Mouse (Mus musculus): ENCODE results near the gene Olfr90.

The Olfr90 gene

GRCm38 (mm10) chr17:37062101-37062641 lies 26.1 kb downstream of the Olfr90 start:
- no peak for DNase-seq (ENCODE audit: low read depth, low spot score)

GRCm38 (mm10) chr17:37061435-37061834 lies 26.9 kb downstream of the Olfr90 start:
- no peak for DNase-seq (ENCODE audit: low read depth, low spot score)

DNA sequence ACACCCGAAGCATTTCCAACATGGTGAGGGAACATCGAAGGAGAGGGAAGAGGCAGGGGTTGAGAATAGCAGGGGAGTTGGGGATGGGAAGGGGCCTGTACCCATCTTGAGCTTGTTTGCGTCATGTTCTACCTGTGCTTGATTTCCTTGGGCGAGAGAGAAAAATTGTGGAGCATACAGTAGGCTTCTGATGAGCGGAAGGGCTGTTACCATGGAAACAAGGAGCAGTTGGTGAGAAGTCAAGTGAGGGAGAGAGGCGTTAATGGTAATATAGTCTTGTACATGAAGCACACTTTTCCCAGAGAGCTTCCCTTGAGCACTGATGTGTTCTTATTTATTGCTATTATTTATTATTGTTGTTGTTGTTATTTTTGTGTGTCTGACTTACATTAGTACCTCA lies 31.3 kb downstream of the Olfr90 start:
- no peak for DNase-seq (ENCODE audit: low read depth, low spot score)

DNA sequence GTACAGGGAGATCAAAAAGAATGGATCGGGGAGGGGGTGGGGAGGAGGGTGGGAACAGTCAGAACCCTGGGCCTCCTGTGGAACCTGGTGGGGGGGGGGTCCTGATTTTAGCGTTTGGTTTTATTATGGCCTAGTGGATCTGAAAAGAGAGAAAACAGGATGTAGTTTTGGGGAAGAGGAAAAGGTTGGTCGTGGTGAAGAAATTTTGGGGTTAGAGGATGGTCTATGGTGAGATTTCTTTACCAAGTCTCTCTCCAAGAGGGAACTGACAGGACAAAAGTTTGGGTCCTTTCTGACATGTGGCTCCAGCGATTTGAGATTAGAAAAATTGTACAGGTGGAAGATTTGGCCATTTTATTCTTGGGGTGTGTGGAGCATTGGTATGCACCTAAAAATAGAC lies 36.6 kb downstream of the Olfr90 start:
- DNase-seq (ENCODE audit: low read depth, low spot score), result no peak

GRCm38 (mm10) chr17:37050876-37051275 lies 37.4 kb downstream of the Olfr90 start:
- no peak for DNase-seq (ENCODE audit: low read depth, low spot score)

GRCm38 (mm10) chr17:37050399-37050798 lies 37.9 kb downstream of the Olfr90 start:
- no peak for DNase-seq (ENCODE audit: low read depth, low spot score)

DNA sequence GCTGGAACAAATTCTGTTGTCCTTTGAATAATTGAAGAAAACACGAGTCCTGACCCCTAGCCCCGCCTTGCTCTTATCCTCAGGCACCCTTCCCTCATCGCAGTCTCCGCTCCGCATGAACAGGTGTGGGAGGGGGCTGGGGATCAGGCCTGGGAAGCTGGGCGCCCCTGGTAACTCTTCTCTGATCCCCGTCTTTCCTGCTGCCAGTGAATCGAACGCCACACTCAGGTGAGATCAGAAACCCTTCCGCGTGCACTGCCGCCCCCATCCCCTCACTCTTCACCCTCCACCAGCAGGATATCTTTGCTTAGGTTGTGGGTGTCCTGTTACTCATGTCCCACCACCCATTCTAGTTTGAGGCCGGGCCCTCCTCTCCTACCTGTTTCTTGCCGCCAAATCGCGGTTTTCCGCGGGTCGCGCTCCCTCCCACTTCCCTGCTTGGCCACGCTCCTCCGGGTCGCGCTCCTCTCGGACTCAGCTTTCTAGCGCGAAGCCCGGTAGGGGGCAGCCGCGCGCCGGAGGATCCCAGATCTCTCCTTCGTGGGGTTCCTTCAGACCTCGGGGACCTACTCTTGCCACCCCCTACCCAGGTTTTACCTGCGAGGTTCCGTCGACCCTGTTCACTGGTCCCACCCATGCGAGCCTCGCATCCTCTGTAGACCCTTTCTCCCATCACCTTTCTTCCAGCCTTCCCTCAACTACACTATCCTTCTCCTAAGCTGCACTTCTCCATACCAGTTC lies 38.6 kb downstream of the Olfr90 start:
- DNase-seq (ENCODE audit: low read depth, low spot score), result no peak

DNA sequence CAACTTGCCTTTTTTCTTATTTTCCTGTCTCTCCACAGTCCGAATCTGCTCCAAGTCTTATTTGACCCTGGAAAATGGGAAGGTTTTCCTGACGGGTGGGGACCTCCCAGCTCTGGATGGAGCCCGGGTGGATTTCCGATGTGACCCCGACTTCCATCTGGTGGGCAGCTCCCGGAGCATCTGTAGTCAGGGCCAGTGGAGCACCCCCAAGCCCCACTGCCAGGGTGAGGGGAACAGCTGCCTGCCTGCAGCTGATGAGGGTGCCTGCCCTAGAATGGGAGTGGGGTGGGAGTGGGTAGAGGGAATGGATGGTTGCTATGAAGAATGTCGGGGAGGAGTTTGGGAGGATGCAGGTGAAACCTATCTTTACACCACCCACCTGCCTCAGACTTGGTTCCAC lies 39.9 kb downstream of the Olfr90 start:
- DNase-seq (ENCODE audit: low read depth, low spot score), result no peak

GRCm38 (mm10) chr17:37047981-37048380 lies 40.3 kb downstream of the Olfr90 start:
- DNase-seq (ENCODE audit: low read depth, low spot score), result no peak

GRCm38 (mm10) chr17:37047332-37047976 lies 40.8 kb downstream of the Olfr90 start:
- DNase-seq (ENCODE audit: low read depth, low spot score), result no peak

DNA sequence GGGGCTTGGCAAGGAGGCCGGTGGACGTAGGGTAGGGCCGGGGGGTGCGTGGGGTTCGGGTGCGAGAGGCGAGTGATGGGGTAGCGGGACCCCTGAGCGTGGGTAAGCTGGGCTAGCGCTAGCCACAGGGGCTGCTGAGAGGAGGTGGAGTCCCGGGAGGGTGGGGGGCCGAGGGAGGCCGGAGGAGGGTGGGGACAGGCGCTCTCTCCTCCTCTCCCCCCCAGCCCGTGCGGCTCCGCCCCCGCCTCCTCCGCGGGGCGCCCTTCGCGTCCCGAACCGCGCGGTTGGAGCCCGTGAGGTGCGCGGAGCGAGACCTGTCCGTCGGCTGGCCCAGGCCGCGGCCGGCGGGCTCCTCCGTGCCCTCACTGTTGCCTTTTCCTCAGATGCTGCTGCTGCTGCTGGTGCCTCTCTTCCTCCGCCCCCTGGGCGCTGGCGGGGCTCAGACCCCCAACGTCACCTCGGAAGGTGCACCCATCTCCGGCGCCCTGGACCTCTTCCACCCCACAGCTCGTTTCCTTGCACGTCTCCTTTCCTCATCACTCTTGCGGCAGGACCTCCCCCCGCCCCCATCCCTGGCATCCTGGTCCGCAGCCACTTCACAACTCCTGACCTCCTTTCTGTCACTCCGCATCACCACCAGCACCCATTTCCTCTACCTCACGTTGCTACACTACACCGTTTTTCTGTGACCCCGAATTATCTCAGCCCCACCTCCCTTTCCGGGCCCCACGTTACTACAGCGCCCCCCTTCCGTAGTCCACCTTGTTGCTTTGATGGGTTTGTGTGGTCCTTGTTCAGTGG lies 41.8 kb downstream of the Olfr90 start:
- DNase-seq (ENCODE audit: low read depth, low spot score), result no peak

- peak; percentile 81 for DNase-seq (ENCODE audit: low read depth, low spot score)
These were observed 42.5 kb downstream of the Olfr90 start, which contains the start of gene Gabbr1 for GRCm38 (mm10) chr17:37045611-37046311. Gabbr1 (plus strand) TSS chr17:37045966.

- DNase-seq (ENCODE audit: low read depth, low spot score), result no peak
These were observed 43.6 kb downstream of the Olfr90 start for GRCm38 (mm10) chr17:37044651-37045244.

GRCm38 (mm10) chr17:37039127-37039894 lies 49.0 kb downstream of the Olfr90 start:
- DNase-seq (ENCODE audit: low read depth, low spot score), result no peak

All from WW6 (cell line).